18 mouse cellular contexts compared by ENCODE assay signal in genomic region chr13:35463231-35463630, GRCm38 (mm10).
DNase-seq lines count a peak whose midpoint lies in the region; ATAC-seq and TF ChIP-seq lines count a peak whose summit lies in the region.
"Had no signal": no experiment of that assay in that cellular context is flagged by ENCODE, and none has a peak within 500 bp of the region (broad histone marks: within the 10 kb centered on the region; RNA-seq: fewer than 3 reads in every experiment).

No protein-coding gene starts in this region.

- WGBS in hindbrain, embryonic 11.5 days = 87% methylated on average over 1 of the region's 1 CpGs

- H3K4me2 ChIP-seq in hindbrain, embryonic 11.5 days (replicated peaks; ENCODE audit: low read depth, low read length) = no peak overlapping the region
- H3K4me2 ChIP-seq: embryonic facial prominence, embryonic 12.5 days; heart, embryonic 15.5 days; limb, embryonic 12.5 days; midbrain, embryonic 12.5 days had no signal

- peak; percentile 94 for ATAC-seq in granulocyte monocyte progenitor cell, adult 5-6 weeks (replicated peaks; ENCODE audit: poor library complexity, severe bottlenecking)
- no peak for ATAC-seq in hindbrain, embryonic 11.5 days (ENCODE audit: low FRiP score)

- H3K27me3 ChIP-seq in C2C12 (ENCODE audit: control insufficient read depth, insufficient read depth, insufficient read length) = no peaks in the 10 kb centered on the region
- H3K27me3 ChIP-seq in hindbrain, embryonic 11.5 days (ENCODE audit: control insufficient read depth, insufficient read depth, low read length) = no peaks in the 10 kb centered on the region
- H3K27me3 ChIP-seq: embryonic facial prominence, embryonic 12.5 days; heart, embryonic 15.5 days; limb, embryonic 12.5 days; midbrain, embryonic 12.5 days had no signal

- H3K79me3 ChIP-seq in C2C12 (ENCODE audit: low read depth) = no peaks in the 10 kb centered on the region

- no peak overlapping the region for H3K4me3 ChIP-seq in gastrocnemius, adult 2 months
- H3K4me3 ChIP-seq in C2C12 (ENCODE audit: insufficient read depth, poor library complexity, severe bottlenecking) = no peak overlapping the region
- no peak overlapping the region for H3K4me3 ChIP-seq in hindbrain, embryonic 11.5 days (ENCODE audit: low read depth, low read length)
- H3K4me3 ChIP-seq: embryonic facial prominence, embryonic 12.5 days; forebrain, embryonic 10.5 days; heart, embryonic 15.5 days; limb, embryonic 12.5 days; midbrain, embryonic 12.5 days had no signal

- TF ChIP-seq CTCF in gastrocnemius, adult 2 months (IDR thresholded peaks at IDR 0.05) = no peak
- TF ChIP-seq CTCF in C2C12 (IDR thresholded peaks at IDR 0.05; ENCODE audit: control insufficient read depth, insufficient read depth, insufficient read length) = no peak

- intact Hi-C loops in gastrocnemius, adult 2 months (cut with DNase I) = no loop called here
- intact Hi-C loops in heart, postnatal 36 days (cut with DNase I) = no loop called here

- DNase-seq in gastrocnemius, adult 2 months = peak; percentile 39
- DNase-seq in gastrocnemius, postnatal 4 days (ENCODE audit: low spot score in 2 of 2) = no peak
- DNase-seq in heart, postnatal 36 days = peak; percentile 31 to 45
- DNase-seq in hindbrain, embryonic 11.5 days (ENCODE audit: low spot score) = no peak
- no peak for DNase-seq in layer of hippocampus, postnatal 10 days (ENCODE audit: low spot score in 2 of 2)
- no peak for DNase-seq in thymus, postnatal 36 days
- DNase-seq: kidney, adult 9 months; retina, postnatal 1 day; thymus, postnatal 25 days had no signal

- peak overlapping the region; percentile 5; the same call in 1 of the 2 replicates for H3K27ac ChIP-seq in gastrocnemius, adult 2 months
- no peak overlapping the region for H3K27ac ChIP-seq in hindbrain, embryonic 11.5 days (ENCODE audit: low read depth, low read length)
- H3K27ac ChIP-seq: embryonic facial prominence, embryonic 12.5 days; forebrain, embryonic 10.5 days; heart, embryonic 15.5 days; limb, embryonic 12.5 days; midbrain, embryonic 12.5 days; stomach, postnatal 0 days had no signal

- no peaks in the 10 kb centered on the region for H3K36me3 ChIP-seq in C2C12 (ENCODE audit: control insufficient read depth, insufficient read depth)
- no peaks in the 10 kb centered on the region for H3K36me3 ChIP-seq in hindbrain, embryonic 11.5 days (ENCODE audit: control insufficient read depth, insufficient read depth, low read length)
- H3K36me3 ChIP-seq: embryonic facial prominence, embryonic 12.5 days; forebrain, embryonic 10.5 days; G1E; heart, embryonic 15.5 days; limb, embryonic 12.5 days; midbrain, embryonic 12.5 days had no signal

- H3ac ChIP-seq in C2C12 (ENCODE audit: control insufficient read depth, insufficient read length, low read depth) = no peak overlapping the region

- H3K9me3 ChIP-seq in hindbrain, embryonic 11.5 days (ENCODE audit: control insufficient read depth, low read length) = no peaks in the 10 kb centered on the region
- H3K9me3 ChIP-seq: embryonic facial prominence, embryonic 12.5 days; forebrain, embryonic 10.5 days; G1E; heart, embryonic 15.5 days; limb, embryonic 12.5 days; midbrain, embryonic 12.5 days had no signal

- H3K79me2 ChIP-seq in C2C12 (ENCODE audit: control insufficient read depth, insufficient read depth) = no peaks in the 10 kb centered on the region

- no peak overlapping the region for H3K9ac ChIP-seq in hindbrain, embryonic 11.5 days (ENCODE audit: low read depth, low read length)
- H3K9ac ChIP-seq: embryonic facial prominence, embryonic 12.5 days; heart, embryonic 15.5 days; limb, embryonic 12.5 days; midbrain, embryonic 12.5 days had no signal

- H3K4me1 ChIP-seq in hindbrain, embryonic 11.5 days (replicated peaks; ENCODE audit: control insufficient read depth, insufficient read depth, low read length) = no peaks in the 10 kb centered on the region
- H3K4me1 ChIP-seq: embryonic facial prominence, embryonic 12.5 days; forebrain, embryonic 10.5 days; heart, embryonic 15.5 days; limb, embryonic 12.5 days; midbrain, embryonic 12.5 days had no signal

TF ChIP-seq in C2C12, 6 proteins besides CTCF, POLR2A, EP300 and RAD21:
- TF ChIP-seq CEBPB (IDR thresholded peaks at IDR 0.05; ENCODE audit: low read depth) (peak; percentile 78), FOSL1 (IDR thresholded peaks at IDR 0.05; ENCODE audit: insufficient read depth, low read length, poor library complexity, severe bottlenecking) (no peak)

Comparison
In these comparisons a context has a peak if more than half of its experiments do, and no peak if none do; other contexts are left out.
1. DNase-seq: peak in gastrocnemius, adult 2 months (single experiment) and heart, postnatal 36 days (2 of 2); none in gastrocnemius, postnatal 4 days (0 of 2), hindbrain, embryonic 11.5 days (single experiment), layer of hippocampus, postnatal 10 days (0 of 2) and thymus, postnatal 36 days (0 of 2).